Mouse (Mus musculus) left cerebral cortex, adult 18-20 months (tissue): Measurements from ENCODE around the gene Mrs2. TPM values are rescaled to one million over a fixed set of nuclear protein-coding genes. Genes with fewer than 3 reads are reported as not detected.

Experiments
- total RNA-seq, 2 experiments: library from RNA; stranded (reverse); gene quantifications; 2 replicates each; pipeline ENCODE4 v1.2.3; 2021

The Mrs2 gene
- total RNA-seq, 2 experiments from 2014 or later = 48.5 to 54.1 TPM

Other genes starting within 250 kb of the Mrs2 start
- 100 to 1,000 TPM; 150 to 154 TPM for gene BC005537, start 218.7 kb downstream of the Mrs2 start, total RNA-seq
- gene Acot13, start 188.8 kb downstream of the Mrs2 start, total RNA-seq = 10 to 100 TPM; 89.4 to 91.9 TPM
- 10 to 100 TPM; 21.5 to 23.0 TPM for gene Tdp2, start 188.7 kb downstream of the Mrs2 start, total RNA-seq
- 10 to 100 TPM; 29.7 to 30.5 TPM for gene D130043K22Rik, start 175.2 kb downstream of the Mrs2 start, total RNA-seq
- gene Aldh5a1, start 82.7 kb downstream of the Mrs2 start, total RNA-seq = 10 to 100 TPM; 59.0 to 60.6 TPM
- gene Gpld1, start 77.2 kb downstream of the Mrs2 start, total RNA-seq = 10 to 100 TPM; 19.5 to 22.3 TPM
- gene Dcdc2a, start 35.6 kb upstream of the Mrs2 start, total RNA-seq = 1 to 10 TPM; 9.1 to 9.6 TPM